Mouse (Mus musculus) embryonic fibroblast, embryonic 13.5 days (primary cell): ENCODE results near the gene Acr. TPM values are rescaled to one million over a fixed set of nuclear protein-coding genes. Genes with fewer than 3 reads are reported as not detected.
A peak's percentile ranks its signal among the peaks of the same experiment; 100 is the strongest.

Experiments
- H3K27ac ChIP-seq: 2 replicates; pipeline ENCODE4 v1.5.1; 2012; ENCODE audit warnings: low read length, control low read depth, inconsistent platforms; ENCODE audit not compliant: insufficient read depth
- H3K4me1 ChIP-seq: 2 replicates; pipeline ENCODE4 v1.6.1; 2011; ENCODE audit warnings: low read length; ENCODE audit not compliant: control insufficient read depth, insufficient read depth
- H3K4me3 ChIP-seq: 2 replicates; pipeline ENCODE4 v1.5.1; 2011; ENCODE audit warnings: mild to moderate bottlenecking, control low read depth, low read length; ENCODE audit not compliant: insufficient read depth
- CTCF ChIP-seq: IDR thresholded peaks from 2 replicates; pipeline ENCODE4 v1.5.1; 2011; ENCODE audit warnings: mild to moderate bottlenecking, control low read depth, low read length, moderate library complexity, borderline replicate concordance; ENCODE audit not compliant: insufficient read depth
- POLR2A ChIP-seq: IDR thresholded peaks from 2 replicates; pipeline ENCODE4 v1.6.1; 2011; ENCODE audit warnings: low read depth, mild to moderate bottlenecking, control low read depth, low read length, moderate library complexity
- polyA plus RNA-seq: library from polyadenylated mRNA; stranded (reverse); fragments of >200 nt; gene quantifications from 2 replicates; pipeline ENCODE4 v1.2.4, GENCODE M21; 2011; ENCODE audit warnings: low read depth; ENCODE audit not compliant: missing spikeins, insufficient read length

The Acr gene
- polyA plus RNA-seq, 1 experiment, result not detected

DNA sequence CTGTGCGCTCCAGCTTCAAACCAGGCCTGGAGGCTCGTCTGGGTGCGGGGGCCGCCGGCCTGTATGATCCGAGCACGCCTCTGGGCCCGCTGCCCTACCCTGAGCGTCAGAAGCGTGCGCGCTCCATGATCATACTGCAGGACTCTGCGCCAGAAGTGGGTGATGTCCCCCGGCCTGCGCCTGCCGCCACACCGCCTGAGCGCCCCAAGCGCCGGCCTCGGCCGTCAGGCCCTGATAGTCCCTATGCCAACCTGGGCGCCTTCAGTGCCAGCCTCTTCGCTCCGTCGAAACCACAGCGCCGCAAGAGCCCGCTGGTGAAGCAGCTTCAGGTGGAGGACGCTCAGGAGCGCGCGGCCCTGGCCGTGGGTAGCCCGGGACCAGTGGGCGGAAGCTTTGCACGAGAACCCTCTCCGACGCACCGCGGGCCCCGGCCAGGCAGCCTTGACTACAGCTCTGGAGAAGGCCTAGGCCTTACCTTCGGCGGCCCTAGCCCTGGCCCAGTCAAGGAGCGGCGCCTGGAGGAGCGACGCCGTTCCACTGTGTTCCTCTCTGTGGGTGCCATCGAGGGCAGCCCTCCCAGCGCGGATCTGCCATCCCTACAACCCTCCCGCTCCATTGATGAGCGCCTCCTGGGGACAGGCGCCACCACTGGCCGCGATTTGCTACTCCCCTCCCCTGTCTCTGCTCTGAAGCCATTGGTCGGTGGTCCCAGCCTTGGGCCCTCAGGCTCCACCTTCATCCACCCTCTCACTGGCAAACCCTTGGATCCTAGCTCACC is 20.1 kb upstream of the Acr start:
- H3K27ac ChIP-seq, result no peak overlapping the region
- no peak overlapping the region for H3K4me3 ChIP-seq
- TF ChIP-seq POLR2A (no peak), CTCF (no peak)
- no peaks in the 10 kb centered on the region for H3K4me1 ChIP-seq

DNA sequence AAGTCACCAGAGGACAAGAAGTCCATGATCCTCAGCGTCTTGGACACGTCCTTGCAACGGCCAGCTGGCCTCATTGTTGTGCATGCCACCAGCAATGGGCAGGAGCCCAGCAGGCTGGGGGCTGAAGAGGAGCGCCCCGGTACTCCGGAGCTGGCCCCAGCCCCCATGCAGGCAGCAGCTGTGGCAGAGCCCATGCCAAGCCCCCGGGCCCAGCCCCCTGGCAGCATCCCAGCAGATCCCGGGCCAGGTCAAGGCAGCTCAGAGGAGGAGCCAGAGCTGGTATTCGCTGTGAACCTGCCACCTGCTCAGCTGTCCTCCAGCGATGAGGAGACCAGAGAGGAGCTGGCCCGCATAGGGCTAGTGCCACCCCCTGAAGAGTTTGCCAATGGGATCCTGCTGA is 19.3 kb upstream of the Acr start:
- no peak overlapping the region for H3K27ac ChIP-seq
- no peak for TF ChIP-seq CTCF
- no peak for TF ChIP-seq POLR2A
- no peaks in the 10 kb centered on the region for H3K4me1 ChIP-seq
- no peak overlapping the region for H3K4me3 ChIP-seq

DNA sequence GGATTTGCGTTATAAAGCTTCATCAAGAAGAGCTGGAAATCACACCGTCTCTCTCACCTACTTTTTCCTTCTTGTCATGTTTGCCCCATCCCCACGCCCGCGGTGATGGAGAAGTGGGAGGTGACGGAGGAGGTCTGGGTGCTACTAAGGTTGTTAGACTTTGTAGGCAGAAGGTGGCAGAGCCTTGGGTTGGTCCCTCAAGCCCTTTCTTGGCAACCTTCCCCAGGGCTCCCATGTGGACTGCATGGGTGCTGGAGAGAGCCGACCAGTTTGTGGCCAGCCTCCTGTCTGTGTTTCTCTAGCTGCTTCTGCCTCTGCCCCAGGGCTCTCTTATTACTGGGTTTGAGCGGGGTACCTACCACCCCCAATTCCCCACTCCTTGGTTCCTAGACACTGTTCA is 17.6 kb upstream of the Acr start:
- TF ChIP-seq POLR2A (no peak), CTCF (no peak)
- Histone ChIP-seq H3K4me3 (no peak overlapping the region), H3K27ac (no peak overlapping the region), H3K4me1 (no peaks in the 10 kb centered on the region)

DNA sequence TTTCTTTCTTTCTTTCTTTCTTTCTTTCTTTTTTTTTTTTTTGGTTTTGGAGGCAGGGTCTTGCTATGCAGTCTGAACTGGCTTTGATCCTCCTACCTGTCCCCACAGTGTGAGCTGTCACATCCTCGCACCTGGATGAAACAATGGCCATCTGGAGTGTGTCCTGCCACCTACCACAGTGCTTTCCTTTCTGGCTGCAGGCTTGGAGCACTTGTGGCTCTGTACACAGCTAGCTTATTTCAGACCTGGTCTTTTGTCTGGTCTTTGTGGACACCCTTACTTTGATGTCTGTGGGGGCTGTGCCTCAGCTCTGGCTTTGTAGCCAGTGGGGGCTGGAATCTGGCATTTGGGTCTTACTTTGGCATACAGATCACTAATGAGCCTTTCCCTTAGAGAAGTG is 16.4 kb upstream of the Acr start:
- no peak overlapping the region for H3K27ac ChIP-seq
- H3K4me1 ChIP-seq, result no peaks in the 10 kb centered on the region
- no peak overlapping the region for H3K4me3 ChIP-seq
- TF ChIP-seq POLR2A (no peak), CTCF (no peak)

DNA sequence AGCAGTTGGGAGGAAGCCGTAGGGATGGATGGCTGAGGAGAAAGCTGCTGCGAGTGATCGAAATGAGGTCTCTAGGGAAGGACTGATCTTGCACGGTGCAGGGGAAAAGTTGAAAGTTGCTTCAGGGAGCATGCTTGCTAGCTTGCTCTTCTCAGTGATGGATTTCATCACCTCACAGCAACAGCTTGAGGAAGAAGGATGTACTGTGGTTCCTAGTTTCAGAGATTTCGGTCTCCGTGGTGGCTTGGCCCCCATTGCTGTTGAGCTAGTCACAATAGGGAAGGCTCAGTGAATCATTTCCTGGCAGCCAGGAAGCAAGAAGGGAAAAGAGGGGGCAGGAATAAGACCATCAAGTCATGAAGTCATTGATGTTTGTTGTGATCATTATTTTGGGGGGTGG is 12.5 kb upstream of the Acr start:
- Histone ChIP-seq H3K4me3 (no peak overlapping the region), H3K4me1 (no peaks in the 10 kb centered on the region), H3K27ac (no peak overlapping the region)
- TF ChIP-seq POLR2A (no peak), CTCF (no peak)

DNA sequence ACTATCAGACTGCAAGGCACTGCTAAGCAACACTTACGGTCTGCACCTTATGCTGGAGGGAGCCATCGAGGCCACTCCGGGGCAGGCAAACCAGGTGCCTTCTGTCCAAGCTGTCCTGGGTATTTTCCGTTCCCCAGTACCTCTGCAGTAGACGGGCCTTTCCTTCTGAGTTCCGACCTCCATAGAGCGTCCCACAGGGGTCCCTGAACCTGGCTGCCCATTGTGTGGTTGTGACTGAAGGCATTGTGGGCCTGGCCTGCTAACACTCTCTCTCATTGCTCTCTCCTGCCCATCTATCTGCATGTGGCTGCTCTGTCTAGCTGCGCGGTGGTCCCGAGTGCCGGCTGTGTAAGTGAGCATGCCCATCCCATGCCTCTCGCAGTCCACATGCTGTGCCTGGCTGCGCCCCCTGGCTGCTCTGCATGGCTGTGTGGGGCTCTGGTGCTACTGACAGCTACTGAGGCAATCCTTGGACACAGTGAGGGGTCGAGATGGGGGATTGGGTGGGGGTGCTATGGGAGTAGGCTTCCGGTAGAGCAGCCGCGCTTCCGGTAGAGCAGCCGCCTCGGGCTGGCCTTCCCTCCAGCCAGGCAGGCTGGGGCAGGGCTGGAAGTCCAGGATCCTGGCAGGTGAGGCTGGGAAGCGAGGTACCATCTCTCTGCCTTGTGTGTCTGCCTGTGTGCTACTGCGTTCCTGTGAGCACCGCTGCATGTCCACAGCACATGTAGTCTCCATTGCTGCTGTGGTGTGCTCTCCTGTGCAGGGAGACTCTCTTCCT is 11.5 kb upstream of the Acr start:
- TF ChIP-seq CTCF, result peak; percentile 10; the same call in 1 of the 2 replicates
- TF ChIP-seq POLR2A, result no peak
- H3K27ac ChIP-seq, result no peak overlapping the region
- H3K4me1 ChIP-seq, result no peaks in the 10 kb centered on the region
- no peak overlapping the region for H3K4me3 ChIP-seq

DNA sequence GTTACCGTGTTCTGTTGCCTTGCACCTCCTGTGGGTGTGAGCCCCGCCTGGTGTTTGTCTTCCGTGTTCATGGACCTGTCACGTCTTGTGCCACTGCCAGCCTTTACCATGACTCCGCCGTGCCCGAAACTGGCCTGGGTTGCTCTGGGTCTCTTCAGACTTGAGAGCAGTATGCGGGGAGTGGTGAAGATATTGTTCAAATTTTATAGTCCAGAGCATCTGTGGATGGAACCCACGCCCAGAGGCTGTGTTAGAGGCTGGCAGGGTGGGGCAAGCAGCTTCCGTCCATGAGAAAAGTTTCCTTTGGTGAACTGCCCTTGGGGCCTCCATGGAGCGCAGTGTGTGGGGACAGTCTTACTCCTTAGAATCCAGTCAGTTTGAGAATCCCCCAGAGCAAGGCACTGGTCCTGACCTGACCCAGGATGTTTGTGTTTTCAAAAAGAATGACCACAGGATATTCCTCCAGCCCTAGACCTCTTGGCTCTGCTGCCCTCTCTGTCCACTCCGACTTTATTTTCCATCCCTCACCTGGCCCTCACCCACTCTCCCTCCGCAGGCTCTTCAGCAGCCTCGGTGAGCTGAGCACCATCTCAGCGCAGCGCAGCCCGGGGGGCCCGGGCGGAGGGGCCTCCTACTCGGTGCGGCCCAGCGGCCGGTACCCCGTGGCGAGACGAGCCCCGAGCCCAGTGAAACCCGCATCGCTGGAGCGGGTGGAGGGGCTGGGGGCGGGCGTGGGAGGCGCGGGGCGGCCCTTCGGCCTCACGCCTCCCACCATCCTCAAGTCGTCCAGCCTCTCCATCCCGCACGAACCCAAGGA is 10.7 kb upstream of the Acr start:
- no peaks in the 10 kb centered on the region for H3K4me1 ChIP-seq
- H3K27ac ChIP-seq, result no peak overlapping the region
- H3K4me3 ChIP-seq, result no peak overlapping the region
- TF ChIP-seq CTCF (no peak), POLR2A (no peak)

DNA sequence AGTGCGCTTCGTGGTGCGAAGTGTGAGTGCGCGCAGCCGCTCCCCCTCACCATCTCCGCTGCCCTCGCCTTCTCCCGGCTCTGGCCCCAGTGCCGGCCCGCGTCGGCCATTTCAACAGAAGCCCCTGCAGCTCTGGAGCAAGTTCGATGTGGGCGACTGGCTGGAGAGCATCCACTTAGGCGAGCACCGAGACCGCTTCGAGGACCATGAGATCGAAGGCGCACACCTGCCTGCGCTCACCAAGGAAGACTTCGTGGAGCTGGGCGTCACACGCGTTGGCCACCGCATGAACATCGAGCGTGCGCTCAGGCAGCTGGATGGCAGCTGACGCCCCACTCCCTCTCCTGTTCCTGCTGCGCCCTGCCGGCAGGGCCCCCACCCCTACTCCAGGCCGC is 10.1 kb upstream of the Acr start:
- no peak overlapping the region for H3K4me3 ChIP-seq
- no peaks in the 10 kb centered on the region for H3K4me1 ChIP-seq
- no peak for TF ChIP-seq POLR2A
- TF ChIP-seq CTCF, result no peak
- no peak overlapping the region for H3K27ac ChIP-seq

DNA sequence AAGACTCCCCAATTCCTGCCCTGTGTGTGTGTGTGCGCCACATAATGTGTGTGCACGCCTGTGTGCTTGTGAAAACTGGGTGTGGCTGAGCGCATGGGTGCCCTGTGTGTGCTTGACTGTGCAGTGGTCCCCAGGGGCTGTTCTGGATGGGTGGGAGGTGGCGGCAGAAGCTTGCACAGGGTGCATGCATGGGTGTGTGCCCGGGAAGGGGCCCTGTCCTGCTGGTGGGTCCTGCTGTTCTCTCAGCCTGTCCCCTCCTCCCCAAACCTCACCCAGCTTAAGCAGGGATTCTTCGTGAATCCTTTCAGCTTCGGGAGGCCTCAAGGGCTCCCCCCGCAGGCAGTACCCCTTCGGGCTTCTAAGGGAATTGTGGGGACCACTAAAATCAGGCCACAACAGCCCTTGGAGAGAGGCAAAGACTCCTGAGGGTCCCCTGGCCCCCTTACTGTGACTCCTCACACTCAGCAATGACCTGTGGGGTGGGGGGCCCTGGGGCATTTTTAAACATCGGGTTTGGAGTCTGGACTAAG is 8.9 kb upstream of the Acr start:
- TF ChIP-seq POLR2A (no peak), CTCF (no peak)
- Histone ChIP-seq H3K4me1 (no peaks in the 10 kb centered on the region), H3K4me3 (no peak overlapping the region), H3K27ac (no peak overlapping the region)
